Mouse (Mus musculus): ENCODE results near the gene Rack1. TPM values are rescaled to one million over a fixed set of nuclear protein-coding genes. Genes with fewer than 3 reads are reported as not detected.
A peak's percentile ranks its signal among the peaks of the same experiment; 100 is the strongest.
"Not testable (repeated sequence)": the region's sequence is repeated elsewhere in the genome, so short reads cannot be mapped to it uniquely, and the experiment has no call there.

Rack1 gene
- total RNA-seq (2021): 100 to 1,000 TPM; 530 to 563 TPM

GRCm38 (mm10) chr11:48799921-48800701 is at the start of gene Rack1:
Rack1 (plus strand) TSS chr11:48800332.
- DNase-seq: peak; percentile 94 to 96
- intact Hi-C loops (cut with DNase I): loop anchor here (1.0 to 2.0 kb wide), 2 partner anchors 56 to 403 kb away; partner anchors contain the start of gene Zfp62

- no peak for DNase-seq
- intact Hi-C loops (cut with DNase I): no loop called here
These were observed 49.7 kb upstream of the Rack1 start for GRCm38 (mm10) chr11:48750428-48750827.

- DNase-seq; intact Hi-C loops (cut with DNase I): not testable (repeated sequence)
These were observed 46.6 kb upstream of the Rack1 start for GRCm38 (mm10) chr11:48753534-48753933.

- no peak for DNase-seq
- intact Hi-C loops (cut with DNase I): no loop called here
These were observed 41.1 kb upstream of the Rack1 start for GRCm38 (mm10) chr11:48759021-48759420.

DNA sequence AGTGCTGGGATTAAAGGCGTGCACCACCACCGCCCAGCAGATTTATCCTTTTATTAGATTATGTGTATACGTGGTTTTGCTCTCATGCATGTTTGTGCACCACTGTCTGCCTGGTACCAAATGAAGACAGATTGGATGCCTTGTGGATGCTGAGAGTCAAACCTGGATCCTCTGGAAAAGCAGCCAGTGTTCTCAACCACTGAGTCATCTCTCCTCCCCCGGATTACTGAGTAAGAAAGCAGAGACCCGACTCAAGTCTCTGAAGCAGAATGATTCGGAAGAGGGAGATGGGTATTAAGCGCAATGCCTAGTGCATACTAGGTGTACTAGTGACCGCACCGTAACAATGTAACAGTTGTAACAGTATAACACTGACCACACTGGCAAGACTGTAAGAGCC is 36.0 kb upstream of the Rack1 start:
- intact Hi-C loops (cut with DNase I): no loop called here
- no peak for DNase-seq

- no peak for DNase-seq
- intact Hi-C loops (cut with DNase I): no loop called here
These were observed 32.8 kb upstream of the Rack1 start for GRCm38 (mm10) chr11:48767195-48767876.

GRCm38 (mm10) chr11:48771691-48772090 is 28.4 kb upstream of the Rack1 start:
- peak; percentile 21 to 52 for DNase-seq
- intact Hi-C loops (cut with DNase I): loop anchor here (10.0 kb wide), 1 partner anchor 167 kb away; no protein-coding TSS in a partner anchor

DNA sequence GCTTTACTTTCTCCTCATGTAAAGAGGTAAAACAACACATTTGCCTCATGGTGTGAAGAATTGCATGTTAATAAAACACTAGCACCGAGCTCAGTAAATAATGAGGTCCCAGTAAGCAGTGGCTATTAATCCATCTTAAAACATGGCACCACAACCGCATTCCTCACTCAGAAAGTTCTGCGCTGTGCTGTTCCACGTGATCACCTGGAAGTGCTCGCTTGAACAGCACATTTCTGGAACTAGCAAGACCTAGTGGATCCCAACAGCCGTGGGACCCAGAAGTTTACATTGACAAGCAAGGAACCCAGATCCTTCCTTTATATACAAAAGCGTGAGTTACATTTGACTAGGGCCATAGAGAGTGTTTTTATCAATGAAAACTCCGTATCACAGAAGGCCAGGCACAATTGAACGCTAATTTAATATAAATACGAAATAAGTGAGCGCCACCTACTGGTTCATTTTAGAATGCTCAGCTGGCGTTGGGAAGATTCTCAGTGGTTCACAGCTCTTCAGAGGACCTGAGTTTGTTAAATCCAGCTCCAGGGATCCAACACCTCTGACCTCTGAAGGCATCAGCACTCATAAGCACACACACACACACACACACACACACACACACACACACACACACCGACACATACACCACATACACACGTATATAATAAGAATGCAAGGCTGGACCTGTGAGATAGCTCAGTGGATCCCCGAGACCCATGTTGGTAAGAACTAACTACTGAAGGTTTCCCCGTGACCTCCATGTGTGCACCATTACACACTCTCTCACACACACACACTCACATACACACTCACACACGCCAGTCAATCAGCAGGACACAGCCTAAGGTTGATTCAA is 25.5 kb upstream of the Rack1 start:
- intact Hi-C loops (cut with DNase I): loop anchor here (10.0 kb wide), 1 partner anchor 170 kb away; no protein-coding TSS in a partner anchor

DNA sequence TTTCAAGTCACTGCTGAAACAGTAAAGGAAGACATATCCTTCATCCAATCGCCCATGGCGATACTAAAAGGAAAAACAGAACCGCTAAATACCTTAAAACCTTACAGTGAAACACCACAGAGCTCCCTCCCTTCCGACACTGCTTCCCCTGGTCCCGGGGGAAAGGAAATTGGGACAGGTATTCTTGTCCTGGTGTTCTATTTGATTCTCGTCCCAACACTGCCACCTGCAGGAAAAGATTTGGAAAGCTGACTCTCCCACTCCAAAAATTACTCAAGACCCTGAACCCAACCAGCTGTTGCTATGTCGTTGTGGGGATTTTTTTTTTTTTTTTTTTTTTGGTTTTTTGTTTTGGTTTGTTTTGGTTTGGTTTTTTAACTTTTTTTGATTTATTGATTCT is 24.6 kb upstream of the Rack1 start:
- peak; percentile 70 to 83 for DNase-seq
- intact Hi-C loops (cut with DNase I): loop anchor here (10.0 kb wide), 1 partner anchor 171 kb away; no protein-coding TSS in a partner anchor

More for the DNA sequence above, 25.5 kb upstream of the Rack1 start:
- DNase-seq: peak; percentile 34 to 69

DNA sequence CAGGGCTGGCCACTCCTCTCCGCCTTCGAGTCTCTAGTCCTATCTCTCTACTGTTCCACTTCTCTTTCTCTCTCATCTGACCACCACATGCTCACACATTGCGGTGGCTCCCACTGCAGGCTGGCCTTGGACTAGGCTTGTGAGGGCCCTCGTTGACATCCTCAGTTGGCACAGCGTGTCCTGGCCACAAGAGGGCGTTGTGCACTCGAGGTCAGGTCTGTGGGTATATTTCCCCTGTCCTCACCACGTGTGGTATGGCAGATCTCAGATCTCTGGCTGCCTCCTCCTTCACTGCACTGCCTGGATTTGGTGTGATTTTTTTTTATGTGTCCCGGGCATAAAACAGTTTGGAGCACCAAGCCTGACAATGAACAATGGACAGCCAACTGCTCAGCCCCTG is 23.5 kb upstream of the Rack1 start:
- DNase-seq: no peak
- intact Hi-C loops (cut with DNase I): loop anchor here (10.0 kb wide), 1 partner anchor 172 kb away; no protein-coding TSS in a partner anchor

GRCm38 (mm10) chr11:48777303-48777702 is 22.8 kb upstream of the Rack1 start:
- intact Hi-C loops (cut with DNase I): loop anchor here (10.0 kb wide), 1 partner anchor 173 kb away; no protein-coding TSS in a partner anchor
- DNase-seq: no peak

DNA sequence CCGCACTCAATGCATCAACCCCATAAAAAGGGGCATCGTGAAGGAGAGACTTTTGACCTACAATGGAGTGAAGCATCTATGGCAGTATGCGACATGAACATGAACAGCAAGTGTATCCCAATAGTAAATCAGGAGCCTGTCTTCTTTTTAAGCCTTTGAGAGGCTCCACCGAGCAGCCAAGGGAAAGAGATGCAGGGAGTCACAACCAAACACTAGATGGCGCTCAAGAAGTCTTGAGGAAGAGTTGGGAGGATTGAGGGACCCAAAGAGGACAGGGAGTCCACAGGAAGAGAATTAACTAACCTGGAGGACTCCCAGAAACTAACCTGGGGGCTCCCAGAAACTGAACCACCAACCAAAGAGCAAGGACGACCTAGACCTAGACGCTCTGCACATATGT is 20.7 kb upstream of the Rack1 start:
- DNase-seq: peak in 1 of 2 experiments; percentile 51
- intact Hi-C loops (cut with DNase I): loop anchor here (10.0 kb wide), 1 partner anchor 175 kb away; no protein-coding TSS in a partner anchor

GRCm38 (mm10) chr11:48782243-48782642 is 17.9 kb upstream of the Rack1 start:
- DNase-seq: no peak
- intact Hi-C loops (cut with DNase I): no loop called here

DNA sequence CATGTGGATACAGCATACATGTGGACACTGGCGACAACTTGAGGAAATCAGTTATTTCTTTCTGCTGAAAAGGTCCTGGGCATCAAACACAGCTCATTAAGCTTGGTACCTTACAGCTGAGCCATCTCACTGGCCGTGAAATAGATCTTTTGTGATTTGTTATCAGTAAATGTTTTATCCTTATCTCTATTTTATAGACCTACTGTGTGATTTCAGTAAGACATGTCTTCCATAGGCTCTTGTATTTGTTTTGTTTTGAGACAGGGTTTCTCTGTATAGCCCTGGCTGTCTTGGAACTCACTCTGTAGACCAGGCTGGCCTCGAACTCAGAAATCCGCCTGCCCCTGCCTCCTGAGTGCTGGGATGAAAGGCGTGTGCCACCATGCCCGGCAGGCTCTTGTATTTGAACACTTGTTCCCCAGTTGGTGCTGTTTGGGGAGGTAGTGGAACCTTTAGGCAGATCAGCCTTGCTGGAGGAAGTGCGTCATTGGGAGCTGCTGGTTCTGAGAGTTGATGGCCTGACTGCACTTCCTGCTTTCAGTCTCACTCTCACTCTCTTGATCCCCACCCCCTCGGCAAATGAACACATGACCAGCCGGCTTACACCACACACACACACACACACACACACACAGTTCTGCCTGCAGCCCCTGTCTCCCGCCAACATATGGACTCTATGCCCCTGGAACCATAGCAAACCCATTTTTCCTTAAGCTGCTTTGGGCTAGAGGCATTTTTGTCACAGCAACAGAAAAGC is 12.5 kb upstream of the Rack1 start:
- DNase-seq: peak; percentile 44 to 46
- intact Hi-C loops (cut with DNase I): no loop called here

- DNase-seq: peak; percentile 79 to 86
- intact Hi-C loops (cut with DNase I): no loop called here
These were observed 11.6 kb upstream of the Rack1 start for GRCm38 (mm10) chr11:48788311-48789089.

DNA sequence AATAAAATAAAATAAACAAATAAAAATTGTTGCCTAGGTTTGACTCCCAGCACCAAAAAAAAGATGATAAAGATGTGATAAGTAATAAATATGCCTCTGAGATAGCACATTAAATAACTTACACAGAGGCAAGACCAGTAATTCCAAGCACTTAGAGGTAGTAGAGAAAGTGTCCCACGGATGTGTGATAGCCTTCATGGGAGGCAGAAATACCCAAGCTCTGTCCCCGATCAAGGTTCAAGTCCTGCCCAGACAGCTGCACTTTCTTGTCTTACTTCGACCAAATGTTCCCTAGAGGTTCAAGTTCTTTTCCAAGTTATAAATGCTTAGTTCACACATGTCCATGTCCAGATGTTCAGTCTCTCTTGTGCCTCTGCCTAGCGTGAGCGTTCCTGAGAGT is 10.9 kb upstream of the Rack1 start:
- DNase-seq: no peak
- intact Hi-C loops (cut with DNase I): no loop called here

GRCm38 (mm10) chr11:48789973-48790823 is 9.9 kb upstream of the Rack1 start:
- peak; percentile 89 to 93 for DNase-seq
- intact Hi-C loops (cut with DNase I): loop anchor here (1.0 to 2.0 kb wide), 2 partner anchors 68 to 313 kb away; no protein-coding TSS in a partner anchor

- intact Hi-C loops (cut with DNase I): loop anchor here (1.0 to 2.0 kb wide), 2 partner anchors 67 to 312 kb away; no protein-coding TSS in a partner anchor
These were observed 9.2 kb upstream of the Rack1 start for GRCm38 (mm10) chr11:48790946-48791345.

More at GRCm38 (mm10) chr11:48790946-48791345, 9.2 kb upstream of the Rack1 start:
- no peak for DNase-seq
